Mouse (Mus musculus): ENCODE data around the gene Add3. TPM values are rescaled to one million over a fixed set of nuclear protein-coding genes. Genes with fewer than 3 reads are reported as not detected.

Gene Add3
- total RNA-seq, 2 experiments from 2014 or later, result 113 to 114 TPM

GRCm38 (mm10) chr19:53185486-53186134, 45.4 kb downstream of the Add3 start:
- no peak for DNase-seq (ENCODE audit: extremely low spot score in 1 of 2, low spot score in 2 of 2)
- intact Hi-C loops (cut with DNase I), result no loop called here

- intact Hi-C loops (cut with DNase I), result no loop called here
Observed at GRCm38 (mm10) chr19:53186456-53186855, 46.2 kb downstream of the Add3 start.

GRCm38 (mm10) chr19:53187533-53187932, 47.3 kb downstream of the Add3 start:
- intact Hi-C loops (cut with DNase I), result no loop called here
- no peak for DNase-seq (ENCODE audit: extremely low spot score in 1 of 2, low spot score in 2 of 2)

More at GRCm38 (mm10) chr19:53186456-53186855, 46.2 kb downstream of the Add3 start:
- DNase-seq (ENCODE audit: extremely low spot score in 1 of 2, low spot score in 2 of 2), result no peak

GRCm38 (mm10) chr19:53188186-53188585, 47.9 kb downstream of the Add3 start:
- DNase-seq (ENCODE audit: extremely low spot score in 1 of 2, low spot score in 2 of 2), result no peak
- intact Hi-C loops (cut with DNase I), result no loop called here

GRCm38 (mm10) chr19:53188724-53189220, 48.5 kb downstream of the Add3 start:
- DNase-seq (ENCODE audit: extremely low spot score in 1 of 2, low spot score in 2 of 2), result no peak
- intact Hi-C loops (cut with DNase I), result no loop called here

GRCm38 (mm10) chr19:53189736-53190135, 49.5 kb downstream of the Add3 start:
- intact Hi-C loops (cut with DNase I), result no loop called here
- DNase-seq (ENCODE audit: extremely low spot score in 1 of 2, low spot score in 2 of 2), result no peak

GRCm38 (mm10) chr19:53190232-53190631, 50.0 kb downstream of the Add3 start:
- intact Hi-C loops (cut with DNase I), result no loop called here
- DNase-seq (ENCODE audit: extremely low spot score in 1 of 2, low spot score in 2 of 2), result no peak

GRCm38 (mm10) chr19:53191867-53192487, 51.7 kb downstream of the Add3 start:
- intact Hi-C loops (cut with DNase I), result no loop called here
- DNase-seq (ENCODE audit: extremely low spot score in 1 of 2, low spot score in 2 of 2), result no peak

- intact Hi-C loops (cut with DNase I), result no loop called here
- DNase-seq (ENCODE audit: extremely low spot score in 1 of 2, low spot score in 2 of 2), result no peak
Observed at GRCm38 (mm10) chr19:53193190-53193589, 52.9 kb downstream of the Add3 start.

GRCm38 (mm10) chr19:53193964-53194582, 53.8 kb downstream of the Add3 start:
- peak in 1 of 2 experiments; percentile 40 for DNase-seq (ENCODE audit: extremely low spot score in 1 of 2, low spot score in 2 of 2)
- intact Hi-C loops (cut with DNase I), result no loop called here

GRCm38 (mm10) chr19:53194751-53195520, 54.7 kb downstream of the Add3 start:
- intact Hi-C loops (cut with DNase I), result no loop called here
- no peak for DNase-seq (ENCODE audit: extremely low spot score in 1 of 2, low spot score in 2 of 2)

GRCm38 (mm10) chr19:53196961-53197360, 56.7 kb downstream of the Add3 start:
- intact Hi-C loops (cut with DNase I), result no loop called here

GRCm38 (mm10) chr19:53197766-53198165, 57.5 kb downstream of the Add3 start:
- intact Hi-C loops (cut with DNase I), result no loop called here
- DNase-seq (ENCODE audit: extremely low spot score in 1 of 2, low spot score in 2 of 2), result no peak

More at GRCm38 (mm10) chr19:53196961-53197360, 56.7 kb downstream of the Add3 start:
- no peak for DNase-seq (ENCODE audit: extremely low spot score in 1 of 2, low spot score in 2 of 2)

GRCm38 (mm10) chr19:53198706-53199572, 58.7 kb downstream of the Add3 start:
- no peak for DNase-seq (ENCODE audit: extremely low spot score in 1 of 2, low spot score in 2 of 2)
- intact Hi-C loops (cut with DNase I), result no loop called here

- no peak for DNase-seq (ENCODE audit: extremely low spot score in 1 of 2, low spot score in 2 of 2)
- intact Hi-C loops (cut with DNase I), result no loop called here
Observed at GRCm38 (mm10) chr19:53199711-53200110, 59.5 kb downstream of the Add3 start.

- DNase-seq (ENCODE audit: extremely low spot score in 1 of 2, low spot score in 2 of 2), result no peak
- intact Hi-C loops (cut with DNase I), result no loop called here
Observed at GRCm38 (mm10) chr19:53202116-53202515, 61.9 kb downstream of the Add3 start.

- no peak for DNase-seq (ENCODE audit: extremely low spot score in 1 of 2, low spot score in 2 of 2)
- intact Hi-C loops (cut with DNase I), result no loop called here
Observed at GRCm38 (mm10) chr19:53206986-53207385, 66.7 kb downstream of the Add3 start.

- intact Hi-C loops (cut with DNase I), result no loop called here
- DNase-seq (ENCODE audit: extremely low spot score in 1 of 2, low spot score in 2 of 2), result no peak
Observed at GRCm38 (mm10) chr19:53208830-53209229, 68.6 kb downstream of the Add3 start.

Measured in left cerebral cortex, postnatal 10 days (tissue).